Mouse (Mus musculus): ENCODE results near the gene Akap7.

GRCm38 (mm10) chr10:25325690-25326089, 18.0 kb upstream of the Akap7 start:
- TF ChIP-seq SRF (IDR thresholded peaks at IDR 0.05; ENCODE audit: control insufficient read depth, insufficient read length, low read depth), result no peak
- no peak for TF ChIP-seq MAX (IDR thresholded peaks at IDR 0.05; ENCODE audit: low read depth)
- TF ChIP-seq POLR2AphosphoS2 (IDR thresholded peaks at IDR 0.05; ENCODE audit: insufficient read length, low read depth), result no peak
